Mouse (Mus musculus) thymus, postnatal 25 days (tissue): ENCODE data around the gene Ech1.

Source experiments
- DNase-seq: peaks from one replicate; pipeline ENCODE4 v3.0.0; 2022

Gene Ech1

GRCm38 (mm10) chr7:28803756-28804155, 21.3 kb upstream of the Ech1 start:
- DNase-seq = no peak

GRCm38 (mm10) chr7:28806869-28807268, 18.1 kb upstream of the Ech1 start:
- DNase-seq = no peak

GRCm38 (mm10) chr7:28807641-28808220, 17.3 kb upstream of the Ech1 start:
- no peak for DNase-seq

- DNase-seq = peak; percentile 69
These were observed 16.6 kb upstream of the Ech1 start, which contains the start of gene Hnrnpl for GRCm38 (mm10) chr7:28808221-28808941. Gene Hnrnpl (plus strand): TSS chr7:28808541.

- peak; percentile 97 for DNase-seq
These were observed 16.0 kb upstream of the Ech1 start for GRCm38 (mm10) chr7:28808957-28809393.

GRCm38 (mm10) chr7:28809401-28810089, 15.5 kb upstream of the Ech1 start:
- peak; percentile 76 for DNase-seq

GRCm38 (mm10) chr7:28810107-28811066, 14.6 kb upstream of the Ech1 start:
- peak; percentile 100 for DNase-seq

GRCm38 (mm10) chr7:28811228-28811627, 13.8 kb upstream of the Ech1 start:
- peak; percentile 96 for DNase-seq

GRCm38 (mm10) chr7:28811640-28812275, 13.3 kb upstream of the Ech1 start:
- DNase-seq = no peak

- DNase-seq = no peak
These were observed 12.6 kb upstream of the Ech1 start for GRCm38 (mm10) chr7:28812436-28812835.

GRCm38 (mm10) chr7:28812949-28813348, 12.1 kb upstream of the Ech1 start:
- DNase-seq = no peak

GRCm38 (mm10) chr7:28814306-28815034, 10.5 kb upstream of the Ech1 start:
- no peak for DNase-seq

GRCm38 (mm10) chr7:28815230-28815629, 9.8 kb upstream of the Ech1 start:
- DNase-seq = no peak

- no peak for DNase-seq
These were observed 8.8 kb upstream of the Ech1 start for GRCm38 (mm10) chr7:28816201-28816600.

GRCm38 (mm10) chr7:28816920-28817319, 8.1 kb upstream of the Ech1 start:
- DNase-seq = no peak

GRCm38 (mm10) chr7:28817524-28817923, 7.5 kb upstream of the Ech1 start:
- DNase-seq = no peak

- DNase-seq = no peak
These were observed 7.1 kb upstream of the Ech1 start for GRCm38 (mm10) chr7:28817957-28818356.

GRCm38 (mm10) chr7:28818436-28818835, 6.6 kb upstream of the Ech1 start:
- DNase-seq = no peak

- DNase-seq = no peak
These were observed 6.1 kb upstream of the Ech1 start for GRCm38 (mm10) chr7:28818861-28819452.

- no peak for DNase-seq
These were observed 5.4 kb upstream of the Ech1 start for GRCm38 (mm10) chr7:28819571-28819970.
